Mouse (Mus musculus) intestine, embryonic 16.5 days (tissue): ENCODE data around the gene Adcy1. TPM values are rescaled to one million over a fixed set of nuclear protein-coding genes. Genes with fewer than 3 reads are reported as not detected.
A peak's percentile ranks its signal among the peaks of the same experiment; 100 is the strongest.

ENCODE experiments used
- ATAC-seq: fragments of 200-750 bp; cut with Nextera tagmentation; 2 replicates; pipeline ENCODE4 v1.8.0; 2017; ENCODE audit warnings: moderate TSS enrichment, moderate library complexity
- H3K27ac ChIP-seq: fragments of 300-500 bp; sonication (generic); 2 replicates; pipeline ENCODE4 v1.5.1; 2014; ENCODE audit warnings: mild to moderate bottlenecking, low read length
- H3K27me3 ChIP-seq: fragments of 300-500 bp; sonication (generic); replicated peaks from 2 replicates; pipeline ENCODE4 v1.6.1; 2014; ENCODE audit warnings: low read length, control low read depth, mixed read lengths; ENCODE audit not compliant: control insufficient read depth, insufficient read depth
- H3K36me3 ChIP-seq: fragments of 300-500 bp; sonication (generic); 2 replicates; pipeline ENCODE4 v1.6.1; 2014; ENCODE audit warnings: low read length, control low read depth; ENCODE audit not compliant: control insufficient read depth, insufficient read depth
- H3K4me1 ChIP-seq: fragments of 300-500 bp; sonication (generic); 2 replicates; pipeline ENCODE4 v1.6.1; 2014; ENCODE audit warnings: low read length, control low read depth, mixed read lengths; ENCODE audit not compliant: control insufficient read depth, insufficient read depth
- H3K4me2 ChIP-seq: fragments of 300-500 bp; sonication (generic); 2 replicates; pipeline ENCODE4 v1.6.1; 2014; ENCODE audit warnings: low read depth, low read length, control low read depth
- H3K4me3 ChIP-seq: fragments of 300-500 bp; sonication (generic); 2 replicates; pipeline ENCODE4 v1.5.1; 2014; ENCODE audit warnings: mild to moderate bottlenecking, low read length
- H3K9ac ChIP-seq: fragments of 300-500 bp; sonication (generic); 2 replicates; pipeline ENCODE4 v1.6.1; 2014; ENCODE audit warnings: low read depth, low read length
- H3K9me3 ChIP-seq: fragments of 300-500 bp; sonication (generic); 2 replicates; pipeline ENCODE4 v1.6.1; 2016; ENCODE audit warnings: low read length, control low read depth; ENCODE audit not compliant: control insufficient read depth
- WGBS: fragments of 180-500 bp; shearing (Covaris S2); extraction: QIAGEN DNeasy Blood & Tissue Kit; methylation state at CpG from one replicate; pipeline ENCODE4 v1.1.7; 2014; 5-methylcytosine and 5-hydroxymethylcytosine counted together
- polyA plus RNA-seq: library from polyadenylated mRNA; unstranded; fragments of >200 nt; fragmentation: Nextera tagmentation; extraction: Ambion mirVana; gene quantifications from 2 replicates; pipeline ENCODE4 v1.2.1, GENCODE M21; 2015

Adcy1 gene
- polyA plus RNA-seq, 1 experiment from 2014 or later, result 0.68 TPM

- no peak for ATAC-seq
- no peak overlapping the region for H3K9ac ChIP-seq
- 47% methylated on average over 4 of the region's 4 CpGs for WGBS
Observed at GRCm38 (mm10) chr11:7156427-7156826, 93.1 kb downstream of the Adcy1 start.

GRCm38 (mm10) chr11:7158196-7158595, 94.9 kb downstream of the Adcy1 start:
- Histone ChIP-seq H3K9ac (no peak overlapping the region), H3K4me1 (peaks cover 12% of the 10 kb centered on the region), H3K9me3 (no peaks in the 10 kb centered on the region), H3K36me3 (no peaks in the 10 kb centered on the region), H3K4me3 (no peak overlapping the region), H3K4me2 (no peak overlapping the region), H3K27me3 (no peaks in the 10 kb centered on the region), H3K27ac (no peak overlapping the region)
- no peak for ATAC-seq
- WGBS, result 86% methylated on average over 6 of the region's 6 CpGs

More at GRCm38 (mm10) chr11:7156427-7156826, 93.1 kb downstream of the Adcy1 start:
- H3K27me3 ChIP-seq, result no peaks in the 10 kb centered on the region
- no peaks in the 10 kb centered on the region for H3K9me3 ChIP-seq
- no peak overlapping the region for H3K4me2 ChIP-seq
- no peak overlapping the region for H3K4me3 ChIP-seq
- no peaks in the 10 kb centered on the region for H3K36me3 ChIP-seq
- H3K4me1 ChIP-seq, result peaks cover 12% of the 10 kb centered on the region
- no peak overlapping the region for H3K27ac ChIP-seq

GRCm38 (mm10) chr11:7160146-7160545, 96.9 kb downstream of the Adcy1 start:
- Histone ChIP-seq H3K4me3 (no peak overlapping the region), H3K27me3 (no peaks in the 10 kb centered on the region), H3K4me2 (no peak overlapping the region), H3K4me1 (peaks cover 12% of the 10 kb centered on the region), H3K27ac (peak overlapping the region; percentile 78), H3K9me3 (no peaks in the 10 kb centered on the region), H3K36me3 (no peaks in the 10 kb centered on the region), H3K9ac (no peak overlapping the region)
- peak; percentile 44; the same call in 1 of the 2 replicates for ATAC-seq
- WGBS, result 70% methylated on average over 6 of the region's 6 CpGs

- H3K4me2 ChIP-seq, result no peak overlapping the region
- H3K9me3 ChIP-seq, result no peaks in the 10 kb centered on the region
- peak overlapping the region; percentile 78 for H3K27ac ChIP-seq
- 30% methylated on average over 4 of the region's 4 CpGs for WGBS
- no peak overlapping the region for H3K4me3 ChIP-seq
- peaks cover 12% of the 10 kb centered on the region for H3K4me1 ChIP-seq
- H3K27me3 ChIP-seq, result no peaks in the 10 kb centered on the region
- H3K9ac ChIP-seq, result no peak overlapping the region
- no peaks in the 10 kb centered on the region for H3K36me3 ChIP-seq
- ATAC-seq, result peak; percentile 89
Observed at GRCm38 (mm10) chr11:7160637-7161101, 97.4 kb downstream of the Adcy1 start.

- H3K4me2 ChIP-seq, result no peak overlapping the region
- no peak overlapping the region for H3K4me3 ChIP-seq
- H3K9ac ChIP-seq, result no peak overlapping the region
- H3K9me3 ChIP-seq, result no peaks in the 10 kb centered on the region
- H3K36me3 ChIP-seq, result no peaks in the 10 kb centered on the region
- H3K27me3 ChIP-seq, result no peaks in the 10 kb centered on the region
- ATAC-seq, result no peak; the same call in 1 of the 2 replicates
- peak overlapping the region; percentile 78; the same call in 1 of the 2 replicates for H3K27ac ChIP-seq
- peaks cover 12% of the 10 kb centered on the region for H3K4me1 ChIP-seq
- WGBS, result 86% methylated on average over 8 of the region's 8 CpGs
Observed at GRCm38 (mm10) chr11:7161502-7162174, 98.3 kb downstream of the Adcy1 start.

GRCm38 (mm10) chr11:7164416-7164815, 101.1 kb downstream of the Adcy1 start:
- Histone ChIP-seq H3K27ac (no peak overlapping the region), H3K9ac (no peak overlapping the region), H3K9me3 (no peaks in the 10 kb centered on the region), H3K27me3 (no peaks in the 10 kb centered on the region), H3K36me3 (no peaks in the 10 kb centered on the region), H3K4me1 (peaks cover 12% of the 10 kb centered on the region), H3K4me2 (no peak overlapping the region), H3K4me3 (no peak overlapping the region)
- ATAC-seq, result no peak
- 78% methylated on average over 4 of the region's 4 CpGs for WGBS

- Histone ChIP-seq H3K4me1 (no peaks in the 10 kb centered on the region), H3K9me3 (no peaks in the 10 kb centered on the region), H3K4me2 (no peak overlapping the region), H3K36me3 (no peaks in the 10 kb centered on the region), H3K27ac (no peak overlapping the region), H3K9ac (no peak overlapping the region), H3K4me3 (no peak overlapping the region), H3K27me3 (no peaks in the 10 kb centered on the region)
- WGBS, result 95% methylated on average over 1 of the region's 1 CpGs
- ATAC-seq, result no peak
Observed at GRCm38 (mm10) chr11:7169645-7170044, 106.4 kb downstream of the Adcy1 start.

GRCm38 (mm10) chr11:7173664-7174063, 110.4 kb downstream of the Adcy1 start:
- no peak overlapping the region for H3K4me2 ChIP-seq
- H3K36me3 ChIP-seq, result no peaks in the 10 kb centered on the region
- no peak overlapping the region for H3K4me3 ChIP-seq
- H3K9ac ChIP-seq, result no peak overlapping the region
- ATAC-seq, result peak; percentile 68
- no peaks in the 10 kb centered on the region for H3K4me1 ChIP-seq
- 62% methylated on average over 6 of the region's 6 CpGs for WGBS
- H3K9me3 ChIP-seq, result no peaks in the 10 kb centered on the region
- no peak overlapping the region for H3K27ac ChIP-seq
- H3K27me3 ChIP-seq, result no peaks in the 10 kb centered on the region

GRCm38 (mm10) chr11:7178724-7179123, 115.4 kb downstream of the Adcy1 start:
- Histone ChIP-seq H3K4me3 (no peak overlapping the region), H3K27ac (no peak overlapping the region), H3K9ac (no peak overlapping the region), H3K4me2 (no peak overlapping the region), H3K4me1 (no peaks in the 10 kb centered on the region), H3K9me3 (no peaks in the 10 kb centered on the region), H3K36me3 (no peaks in the 10 kb centered on the region), H3K27me3 (no peaks in the 10 kb centered on the region)
- ATAC-seq, result peak; percentile 82
- 55% methylated on average over 4 of the region's 4 CpGs for WGBS
